Mouse (Mus musculus) C2C12 (cell line): ENCODE data around the gene Coq5. TPM values are rescaled to one million over a fixed set of nuclear protein-coding genes. Genes with fewer than 3 reads are reported as not detected.

Experiments
- H3K27me3 ChIP-seq: one replicate; pipeline ENCODE4 v1.6.1; 2011; ENCODE audit not compliant: control insufficient read depth, insufficient read depth, insufficient read length
- H3K36me3 ChIP-seq: one replicate; pipeline ENCODE4 v1.6.1; 2011; ENCODE audit not compliant: control insufficient read depth, insufficient read depth
- H3K4me3 ChIP-seq: one replicate; pipeline ENCODE4 v1.5.1; 2011; ENCODE audit warnings: mild to moderate bottlenecking, control low read depth; ENCODE audit not compliant: poor library complexity, insufficient read depth, severe bottlenecking
- H3K79me2 ChIP-seq: one replicate; pipeline ENCODE4 v1.6.1; 2011; ENCODE audit not compliant: control insufficient read depth, insufficient read depth
- H3K79me3 ChIP-seq: one replicate; pipeline ENCODE4 v1.6.1; 2011; ENCODE audit warnings: low read depth, control low read depth
- H3ac ChIP-seq: one replicate; pipeline ENCODE3; 2011; ENCODE audit warnings: low read depth; ENCODE audit not compliant: control insufficient read depth, insufficient read length
- CEBPB ChIP-seq: IDR thresholded peaks from one replicate; pipeline ENCODE4 v1.6.1; 2011; ENCODE audit warnings: low read depth, mild to moderate bottlenecking, control low read depth, moderate library complexity
- CTCF ChIP-seq: IDR thresholded peaks from one replicate; pipeline ENCODE4 v1.5.1; 2011; ENCODE audit not compliant: control insufficient read depth, insufficient read depth, insufficient read length
- FOSL1 ChIP-seq: IDR thresholded peaks from one replicate; pipeline ENCODE4 v1.8.0; 2011; ENCODE audit warnings: mild to moderate bottlenecking, low read length; ENCODE audit not compliant: poor library complexity, insufficient read depth, severe bottlenecking
- MAX ChIP-seq: IDR thresholded peaks from one replicate; pipeline ENCODE4 v1.6.1; 2011; ENCODE audit warnings: mild to moderate bottlenecking, control low read depth
- MYOD1 ChIP-seq: IDR thresholded peaks from one replicate; pipeline ENCODE4 v1.6.1; 2011; ENCODE audit warnings: low read depth; ENCODE audit not compliant: control insufficient read depth, insufficient read length
- MYOG ChIP-seq: IDR thresholded peaks from one replicate; pipeline ENCODE4 v1.6.1; 2011; ENCODE audit not compliant: control insufficient read depth, insufficient read length; ENCODE audit errors: extremely low read depth
- USF1 ChIP-seq: IDR thresholded peaks from one replicate; pipeline ENCODE4 v1.6.1; 2011; ENCODE audit warnings: low read depth, mild to moderate bottlenecking, control low read depth, moderate library complexity
- polyA plus RNA-seq: library from polyadenylated mRNA; unstranded; fragments of >200 nt; fragmentation: generic; extraction: Trizol; gene quantifications from one replicate; pipeline ENCODE4 v1.2.1, GENCODE M21; 2012; ENCODE audit warnings: missing spikeins

Gene Coq5
- polyA plus RNA-seq, 1 experiment: 27.6 TPM

GRCm38 (mm10) chr5:115274771-115275170 lies 4.7 kb upstream of the Coq5 start:
- no peak overlapping the region for H3K4me3 ChIP-seq
- no peak for TF ChIP-seq MYOD1
- TF ChIP-seq MYOG: no peak
- TF ChIP-seq USF1: no peak
- no peak for TF ChIP-seq FOSL1
- no peak for TF ChIP-seq CTCF
- TF ChIP-seq MAX: no peak
- TF ChIP-seq CEBPB: no peak
- peaks cover 26% of the 10 kb centered on the region for H3K79me3 ChIP-seq
- peaks cover 32% of the 10 kb centered on the region for H3K79me2 ChIP-seq
- peaks cover 4% of the 10 kb centered on the region for H3K36me3 ChIP-seq
- no peaks in the 10 kb centered on the region for H3K27me3 ChIP-seq
- no peak overlapping the region for H3ac ChIP-seq

DNA sequence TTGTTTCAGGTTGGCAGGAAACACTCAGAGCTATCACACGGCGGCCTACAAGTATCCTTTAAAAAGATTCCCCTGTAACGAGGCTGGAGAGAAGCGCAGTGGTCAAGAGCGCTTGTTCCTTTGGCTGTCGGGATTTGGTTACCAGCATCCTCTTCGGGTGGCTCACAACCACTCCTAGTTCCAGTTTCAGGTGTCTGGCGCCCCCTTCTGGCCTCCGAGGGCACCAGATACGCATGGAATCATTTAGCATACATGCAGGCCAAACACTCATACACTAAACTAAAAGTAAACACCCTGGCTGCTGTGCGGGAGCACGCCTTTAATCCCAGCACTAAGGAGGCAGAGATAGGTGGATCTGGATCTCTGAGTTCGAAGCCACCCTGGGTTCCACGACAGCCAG lies 3.5 kb upstream of the Coq5 start:
- Histone ChIP-seq H3K79me3 (peaks cover 20% of the 10 kb centered on the region), H3K4me3 (no peak overlapping the region), H3K79me2 (peaks cover 31% of the 10 kb centered on the region), H3K36me3 (no peaks in the 10 kb centered on the region), H3ac (no peak overlapping the region), H3K27me3 (no peaks in the 10 kb centered on the region)
- TF ChIP-seq MYOD1 (no peak), CEBPB (no peak), MAX (no peak), USF1 (no peak), CTCF (no peak), MYOG (no peak), FOSL1 (no peak)

- no peak overlapping the region for H3K4me3 ChIP-seq
- H3K79me2 ChIP-seq: peaks cover 32% of the 10 kb centered on the region
- no peak for TF ChIP-seq USF1
- no peak for TF ChIP-seq MYOG
- no peak for TF ChIP-seq CTCF
- TF ChIP-seq MYOD1: no peak
- TF ChIP-seq MAX: no peak
- no peak for TF ChIP-seq FOSL1
- TF ChIP-seq CEBPB: no peak
- peaks cover 9% of the 10 kb centered on the region for H3K79me3 ChIP-seq
- H3K27me3 ChIP-seq: no peaks in the 10 kb centered on the region
- H3K36me3 ChIP-seq: no peaks in the 10 kb centered on the region
- H3ac ChIP-seq: no peak overlapping the region
Observed at GRCm38 (mm10) chr5:115278053-115278452, 1.4 kb upstream of the Coq5 start.

DNA sequence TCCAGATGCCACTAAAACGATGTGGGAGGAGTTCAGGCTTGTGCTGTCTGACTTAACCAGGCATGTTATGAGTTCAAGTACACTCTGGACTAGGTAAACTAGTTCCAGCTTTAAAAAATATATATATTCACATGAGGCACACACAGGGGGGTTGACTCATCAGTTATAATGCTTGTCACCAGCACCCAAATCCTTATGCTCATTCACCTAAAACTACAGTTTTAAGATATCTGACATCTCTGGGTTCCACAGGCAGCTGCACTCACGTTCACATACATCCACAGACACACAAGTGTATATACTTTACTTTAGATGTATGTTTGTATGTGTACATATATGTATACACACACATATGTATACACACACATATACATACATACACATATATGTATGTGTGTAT lies 681 bp upstream of the Coq5 start:
- TF ChIP-seq USF1: no peak
- no peak for TF ChIP-seq FOSL1
- TF ChIP-seq MAX: no peak
- TF ChIP-seq CTCF: no peak
- TF ChIP-seq MYOG: no peak
- TF ChIP-seq CEBPB: no peak
- TF ChIP-seq MYOD1: no peak

DNA sequence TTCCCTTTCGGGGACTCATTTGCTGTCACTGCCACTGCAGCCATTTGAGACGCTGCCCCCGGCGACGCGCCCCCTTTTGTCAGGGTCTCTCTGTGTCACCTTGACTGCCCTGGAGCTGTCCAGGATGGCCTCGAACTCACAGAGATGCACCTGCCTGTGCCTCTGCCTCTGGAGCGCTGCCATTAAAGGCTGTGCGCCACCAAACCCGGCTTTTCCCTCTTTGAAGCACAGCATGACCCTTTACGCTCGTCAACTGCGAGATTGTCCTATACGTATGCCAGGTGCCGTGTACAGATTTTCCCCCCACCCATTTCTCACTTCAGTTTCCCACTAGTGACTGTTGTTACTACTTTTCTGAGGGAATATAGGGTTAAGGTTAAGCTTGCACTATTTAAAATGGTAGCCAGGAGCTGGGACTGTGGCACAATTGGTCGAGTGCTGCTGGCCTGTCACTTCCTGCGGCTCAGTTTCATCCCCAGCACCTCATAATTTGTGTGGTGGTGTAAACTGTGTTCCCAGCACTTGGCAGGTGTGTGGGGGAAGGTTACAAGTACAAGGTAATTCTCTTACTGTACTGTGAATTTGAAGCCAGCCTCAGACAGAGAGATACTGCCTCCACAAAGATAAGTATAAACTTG lies 703 bp downstream of the Coq5 start:
- TF ChIP-seq MYOD1: no peak
- TF ChIP-seq USF1: no peak
- no peak for TF ChIP-seq CTCF
- no peak for TF ChIP-seq MYOG
- no peak for TF ChIP-seq FOSL1
- no peak for TF ChIP-seq MAX
- no peak for TF ChIP-seq CEBPB

More for the DNA sequence above, 681 bp upstream of the Coq5 start:
- Histone ChIP-seq H3K4me3 (no peak overlapping the region), H3K27me3 (no peaks in the 10 kb centered on the region), H3K36me3 (peaks cover 7% of the 10 kb centered on the region), H3K79me2 (peaks cover 32% of the 10 kb centered on the region), H3K79me3 (peaks cover 9% of the 10 kb centered on the region), H3ac (no peak overlapping the region)

GRCm38 (mm10) chr5:115284735-115285134 lies 5.3 kb downstream of the Coq5 start:
- Histone ChIP-seq H3K27me3 (no peaks in the 10 kb centered on the region), H3ac (no peak overlapping the region), H3K79me3 (peaks cover 9% of the 10 kb centered on the region), H3K36me3 (peaks cover 37% of the 10 kb centered on the region), H3K4me3 (no peak overlapping the region), H3K79me2 (peaks cover 29% of the 10 kb centered on the region)
- no peak for TF ChIP-seq MAX
- no peak for TF ChIP-seq MYOG
- TF ChIP-seq MYOD1: no peak
- TF ChIP-seq CEBPB: no peak

More for the DNA sequence above, 703 bp downstream of the Coq5 start:
- Histone ChIP-seq H3K36me3 (peaks cover 19% of the 10 kb centered on the region), H3K27me3 (no peaks in the 10 kb centered on the region), H3K79me3 (peaks cover 9% of the 10 kb centered on the region), H3K4me3 (peak overlapping the region; percentile 95), H3K79me2 (peaks cover 32% of the 10 kb centered on the region), H3ac (peak overlapping the region; percentile 73)
